In genomic region chr2:31720783-31721182, GRCm38 (mm10) we compare ENCODE assay signal across 10 mouse cellular contexts. TPM values are rescaled to one million over a fixed set of nuclear protein-coding genes. Genes with fewer than 3 reads are reported as not detected.
DNase-seq lines count a peak whose midpoint lies in the region; ATAC-seq and TF ChIP-seq lines count a peak whose summit lies in the region.
"Had no signal": no experiment of that assay in that cellular context is flagged by ENCODE, and none has a peak within 500 bp of the region (broad histone marks: within the 10 kb centered on the region; RNA-seq: fewer than 3 reads in every experiment).

No protein-coding gene starts in this region.

- H3K4me3 ChIP-seq in midbrain, embryonic 11.5 days (ENCODE audit: low read depth, low read length) = no peak overlapping the region
- H3K4me3 ChIP-seq in midbrain, embryonic 10.5 days = no peak overlapping the region
- no peak overlapping the region for H3K4me3 ChIP-seq in small intestine, adult 2 months (ENCODE audit: low read depth, low read length)
- H3K4me3 ChIP-seq: neural tube, embryonic 12.5 days had no signal

- H3K4me1 ChIP-seq in midbrain, embryonic 11.5 days (ENCODE audit: control insufficient read depth, insufficient read depth, low read length) = no peaks in the 10 kb centered on the region
- no peaks in the 10 kb centered on the region for H3K4me1 ChIP-seq in midbrain, embryonic 10.5 days
- H3K4me1 ChIP-seq in small intestine, adult 2 months (ENCODE audit: control insufficient read depth, insufficient read depth, insufficient read length, low read length) = peaks cover 15% of the 10 kb centered on the region; the same call in 1 of the 2 replicates
- H3K4me1 ChIP-seq: neural tube, embryonic 12.5 days had no signal

- WGBS in midbrain, embryonic 11.5 days = 66% methylated on average over 4 of the region's 4 CpGs
- WGBS in midbrain, embryonic 10.5 days = 69% methylated on average over 4 of the region's 4 CpGs
- WGBS in small intestine, adult 2 months = 50% methylated on average over 4 of the region's 4 CpGs

- H3K36me3 ChIP-seq in midbrain, embryonic 11.5 days (ENCODE audit: control insufficient read depth, insufficient read depth, low read length) = no peaks in the 10 kb centered on the region
- no peaks in the 10 kb centered on the region for H3K36me3 ChIP-seq in midbrain, embryonic 10.5 days
- peaks cover 4% of the 10 kb centered on the region; the same call in 1 of the 2 replicates for H3K36me3 ChIP-seq in small intestine, adult 2 months (ENCODE audit: control insufficient read depth, insufficient read depth, low read length)
- H3K36me3 ChIP-seq: neural tube, embryonic 12.5 days had no signal

- no peak overlapping the region for H3K9ac ChIP-seq in midbrain, embryonic 11.5 days (ENCODE audit: low read length)
- H3K9ac ChIP-seq: neural tube, embryonic 12.5 days had no signal

- ATAC-seq in midbrain, embryonic 11.5 days (ENCODE audit: low FRiP score) = no peak

- TF ChIP-seq POLR2A in small intestine, adult 2 months (IDR thresholded peaks at IDR 0.05; ENCODE audit: low read depth, low read length) = no peak

- TF ChIP-seq CTCF in small intestine, adult 2 months (IDR thresholded peaks at IDR 0.05; ENCODE audit: extremely low read depth, insufficient read length, insufficient replicate concordance, low read depth, low read length) = peak; percentile 23; the same call in 1 of the 2 replicates

- H3K9me3 ChIP-seq in midbrain, embryonic 11.5 days (ENCODE audit: control insufficient read depth, low read length) = no peaks in the 10 kb centered on the region
- no peaks in the 10 kb centered on the region for H3K9me3 ChIP-seq in midbrain, embryonic 10.5 days (replicated peaks)
- H3K9me3 ChIP-seq: neural tube, embryonic 12.5 days had no signal

- H3K27me3 ChIP-seq in midbrain, embryonic 11.5 days (ENCODE audit: control insufficient read depth, insufficient read depth, low read length) = no peaks in the 10 kb centered on the region
- no peaks in the 10 kb centered on the region for H3K27me3 ChIP-seq in midbrain, embryonic 10.5 days (ENCODE audit: low read depth, poor library complexity, severe bottlenecking)
- no peaks in the 10 kb centered on the region for H3K27me3 ChIP-seq in small intestine, adult 2 months (ENCODE audit: control insufficient read depth, insufficient read depth, low read length)
- H3K27me3 ChIP-seq: neural tube, embryonic 12.5 days had no signal

- H3K4me2 ChIP-seq in midbrain, embryonic 11.5 days = no peak overlapping the region
- H3K4me2 ChIP-seq: neural tube, embryonic 12.5 days had no signal

- H3K27ac ChIP-seq in midbrain, embryonic 11.5 days (ENCODE audit: low read depth, low read length) = no peak overlapping the region
- H3K27ac ChIP-seq in midbrain, embryonic 10.5 days (replicated peaks) = no peak overlapping the region
- peak overlapping the region; percentile 97 for H3K27ac ChIP-seq in small intestine, adult 2 months (ENCODE audit: insufficient read depth, low read depth, low read length)
- H3K27ac ChIP-seq: neural tube, embryonic 12.5 days had no signal

- peak; percentile 21 to 36 for DNase-seq in heart, postnatal 10 days
- no peak for DNase-seq in heart, adult 11 months
- peak; percentile 84 for DNase-seq in midbrain, embryonic 11.5 days (ENCODE audit: low spot score, missing footprints)
- DNase-seq in midbrain, embryonic 10.5 days (ENCODE audit: low spot score) = no peak
- DNase-seq in ZHBTc4 (ENCODE audit: low read depth, low spot score) = peak; percentile 61
- no peak for DNase-seq in spleen, adult 12 weeks (ENCODE audit: low spot score)
- no peak for DNase-seq in ovary, postnatal 10 days (ENCODE audit: low spot score)
- DNase-seq: gastrocnemius, postnatal 10 days had no signal

- intact Hi-C loops in heart, postnatal 10 days (cut with DNase I) = no loop called here

RNA-seq across cellular contexts. Expression of gene Abl1, which starts 32.6 kb away (rescaled TPM):
- 10 to 100 TPM; 56.8 to 65.5 TPM for total RNA-seq in heart, postnatal 10 days (2021)
- polyA plus RNA-seq in midbrain, embryonic 11.5 days (2014; fragmentation: Nextera tagmentation; extraction: Ambion mirVana) = 28.4 and 33.0 TPM in 2 replicates
- polyA plus RNA-seq in midbrain, embryonic 10.5 days (2016; fragmentation: Nextera tagmentation; extraction: Ambion mirVana) = 44.2 and 48.2 TPM in 2 replicates
- polyA plus RNA-seq in small intestine, adult 2 months (2012; rRNA removed) = 28.0 and 55.5 TPM in 2 replicates

RNA-seq across cellular contexts. Expression of gene Exosc2, which starts 50.3 kb away (rescaled TPM):
- total RNA-seq in heart, postnatal 10 days (2021) = 10 to 100 TPM; 14.1 to 16.0 TPM
- polyA plus RNA-seq in midbrain, embryonic 11.5 days (2014; fragmentation: Nextera tagmentation; extraction: Ambion mirVana) = 70.1 and 70.2 TPM in 2 replicates
- polyA plus RNA-seq in midbrain, embryonic 10.5 days (2016; fragmentation: Nextera tagmentation; extraction: Ambion mirVana) = 97.4 and 106 TPM in 2 replicates
- 2.5 and 4.0 TPM in 2 replicates for polyA plus RNA-seq in small intestine, adult 2 months (2012; rRNA removed)

Comparison
In these comparisons a context has a peak if more than half of its experiments do, and no peak if none do; other contexts are left out.
1. DNase-seq: peak in heart, postnatal 10 days (2 of 2), midbrain, embryonic 11.5 days (single experiment) and ZHBTc4 (single experiment); none in heart, adult 11 months (single experiment), midbrain, embryonic 10.5 days (single experiment), spleen, adult 12 weeks (single experiment) and ovary, postnatal 10 days (single experiment).
2. RNA of gene Exosc2, which starts 50.3 kb away (polyA plus RNA-seq): 97.4 to 106 TPM in midbrain, embryonic 10.5 days and 70.1 to 70.2 TPM in midbrain, embryonic 11.5 days; 2.5 to 4.0 TPM in small intestine, adult 2 months; every median in the first group is over 10 times any median in the second.